Mouse (Mus musculus) urinary bladder, postnatal 14 days (tissue): ENCODE results near the gene Lifr.
A peak's percentile ranks its signal among the peaks of the same experiment; 100 is the strongest.

Experiments
- DNase-seq: peaks from one replicate; pipeline ENCODE4 v3.0.0; 2021; ENCODE audit warnings: low spot score

Lifr gene

GRCm38 (mm10) chr15:7128627-7129126, 38.3 kb downstream of the Lifr start:
- no peak for DNase-seq

GRCm38 (mm10) chr15:7129127-7129943, 38.9 kb downstream of the Lifr start:
- peak; percentile 86 for DNase-seq

GRCm38 (mm10) chr15:7129944-7130287, 39.5 kb downstream of the Lifr start:
- DNase-seq = no peak

- no peak for DNase-seq
These were observed 40.3 kb downstream of the Lifr start for GRCm38 (mm10) chr15:7130691-7131225.

- DNase-seq = peak; percentile 32
These were observed 42.3 kb downstream of the Lifr start for GRCm38 (mm10) chr15:7132741-7133140.

GRCm38 (mm10) chr15:7134454-7135052, 44.1 kb downstream of the Lifr start:
- DNase-seq = no peak

GRCm38 (mm10) chr15:7135982-7136562, 45.7 kb downstream of the Lifr start:
- DNase-seq = no peak

GRCm38 (mm10) chr15:7136912-7137311, 46.5 kb downstream of the Lifr start:
- no peak for DNase-seq

- peak; percentile 66 for DNase-seq
These were observed 47.2 kb downstream of the Lifr start for GRCm38 (mm10) chr15:7137607-7138006.

- no peak for DNase-seq
These were observed 48.1 kb downstream of the Lifr start for GRCm38 (mm10) chr15:7138471-7138870.

- no peak for DNase-seq
These were observed 49.9 kb downstream of the Lifr start for GRCm38 (mm10) chr15:7140322-7140721.

- no peak for DNase-seq
These were observed 50.8 kb downstream of the Lifr start for GRCm38 (mm10) chr15:7141246-7141645.

- no peak for DNase-seq
These were observed 53.3 kb downstream of the Lifr start for GRCm38 (mm10) chr15:7143689-7144170.

- no peak for DNase-seq
These were observed 54.1 kb downstream of the Lifr start for GRCm38 (mm10) chr15:7144542-7144941.

- DNase-seq = no peak
These were observed 54.5 kb downstream of the Lifr start for GRCm38 (mm10) chr15:7144942-7145341.

- no peak for DNase-seq
These were observed 55.1 kb downstream of the Lifr start for GRCm38 (mm10) chr15:7145555-7145954.

GRCm38 (mm10) chr15:7146529-7146928, 56.1 kb downstream of the Lifr start:
- no peak for DNase-seq

GRCm38 (mm10) chr15:7149796-7150195, 59.4 kb downstream of the Lifr start:
- DNase-seq = no peak

- no peak for DNase-seq
These were observed 60.2 kb downstream of the Lifr start for GRCm38 (mm10) chr15:7150591-7150990.

- no peak for DNase-seq
These were observed 61.8 kb downstream of the Lifr start for GRCm38 (mm10) chr15:7152116-7152760.

- DNase-seq = peak; percentile 22
These were observed 63.8 kb downstream of the Lifr start for GRCm38 (mm10) chr15:7154010-7154736.

- peak; percentile 72 for DNase-seq
These were observed 64.3 kb downstream of the Lifr start for GRCm38 (mm10) chr15:7154737-7155090.
